Mouse (Mus musculus) left cerebral cortex, adult 11 months (tissue): ENCODE data around the gene Ephb1.

Source experiments
- DNase-seq: peaks from one replicate; pipeline ENCODE4 v3.0.0; 2022; ENCODE audit warnings: low spot score

Gene Ephb1

DNA sequence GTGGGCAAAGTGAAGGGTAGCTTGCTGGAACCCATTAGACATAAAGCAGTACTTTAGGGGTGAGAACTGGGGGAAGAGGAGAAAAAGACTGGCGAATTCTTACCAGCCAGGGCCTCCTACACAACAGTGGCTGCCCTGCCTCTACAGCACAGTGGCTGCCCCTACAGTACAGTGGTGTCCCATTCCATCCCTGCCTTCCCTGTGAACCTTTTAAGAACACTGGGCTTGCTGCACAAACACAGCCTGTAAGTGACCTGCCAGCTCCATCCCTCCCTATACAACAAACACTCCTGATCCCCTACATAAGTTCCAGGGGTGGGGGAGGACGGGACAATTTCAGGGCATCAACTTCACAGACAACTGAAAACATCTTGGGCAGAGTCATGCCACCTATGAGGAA is 174.4 kb downstream of the Ephb1 start:
- DNase-seq = no peak

GRCm38 (mm10) chr9:102169706-102170105 is 184.8 kb downstream of the Ephb1 start:
- no peak for DNase-seq

- DNase-seq = no peak
These were observed 198.6 kb downstream of the Ephb1 start for GRCm38 (mm10) chr9:102155876-102156275.

DNA sequence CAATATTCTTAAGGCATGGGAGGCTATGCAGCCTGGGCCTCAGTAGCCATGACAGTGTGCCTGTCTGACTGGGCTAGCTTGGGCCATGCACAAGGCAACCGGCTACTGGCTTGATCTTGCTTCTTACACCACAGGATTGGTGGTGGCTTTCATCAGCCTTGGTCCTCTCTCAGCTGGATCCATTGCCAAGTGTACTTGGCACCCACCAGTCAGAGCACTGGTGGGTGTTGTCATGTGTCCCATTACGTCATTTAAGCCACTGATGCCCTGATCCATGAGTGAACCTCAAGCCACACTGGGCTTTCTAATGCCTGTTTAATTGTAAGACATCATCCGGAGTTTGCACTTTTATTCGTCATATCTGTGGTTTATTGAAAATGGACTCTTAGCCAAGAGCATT is 215.3 kb downstream of the Ephb1 start:
- no peak for DNase-seq

DNA sequence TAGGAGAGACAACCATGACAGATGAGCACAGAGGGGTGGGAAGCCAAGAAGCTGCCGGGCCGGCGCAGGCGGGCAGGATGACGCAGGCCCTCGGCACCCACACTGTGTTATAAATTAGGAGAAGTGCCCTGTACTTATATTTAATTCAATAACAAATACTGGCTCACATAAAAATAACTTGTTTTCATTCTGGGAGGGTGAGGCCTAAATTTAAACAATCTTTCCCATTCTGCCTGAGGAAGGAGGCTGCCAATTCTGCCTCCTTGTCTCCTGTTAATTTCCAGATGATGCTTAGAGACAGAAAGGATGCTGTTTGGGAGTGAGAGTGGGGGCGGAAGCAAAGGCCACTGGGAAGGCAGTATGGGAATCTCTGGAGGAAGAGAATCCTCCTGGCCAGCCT is 215.8 kb downstream of the Ephb1 start:
- DNase-seq = peak; percentile 42

- DNase-seq = no peak
These were observed 216.3 kb downstream of the Ephb1 start for GRCm38 (mm10) chr9:102138187-102138586.

DNA sequence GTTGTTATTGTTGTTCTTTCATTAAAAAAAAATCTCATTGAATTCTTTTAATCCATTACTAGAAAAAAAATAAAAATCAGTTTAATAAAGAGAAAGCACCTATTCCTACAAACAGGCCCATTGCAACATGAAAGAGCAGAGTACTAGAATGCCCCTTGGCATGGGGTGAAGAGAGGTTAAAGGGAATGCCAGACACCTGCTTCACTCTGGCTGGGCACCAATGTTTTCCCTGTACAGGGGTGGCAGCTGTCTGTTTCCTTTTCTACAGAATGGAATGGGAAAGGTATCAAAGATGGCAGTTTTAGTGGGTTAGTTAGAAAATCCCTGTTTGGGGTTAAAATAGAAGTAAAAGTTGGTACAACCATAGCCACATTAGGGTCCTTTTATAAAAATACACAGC is 224.0 kb downstream of the Ephb1 start:
- DNase-seq = no peak

GRCm38 (mm10) chr9:102126510-102126909 is 228.0 kb downstream of the Ephb1 start:
- no peak for DNase-seq

DNA sequence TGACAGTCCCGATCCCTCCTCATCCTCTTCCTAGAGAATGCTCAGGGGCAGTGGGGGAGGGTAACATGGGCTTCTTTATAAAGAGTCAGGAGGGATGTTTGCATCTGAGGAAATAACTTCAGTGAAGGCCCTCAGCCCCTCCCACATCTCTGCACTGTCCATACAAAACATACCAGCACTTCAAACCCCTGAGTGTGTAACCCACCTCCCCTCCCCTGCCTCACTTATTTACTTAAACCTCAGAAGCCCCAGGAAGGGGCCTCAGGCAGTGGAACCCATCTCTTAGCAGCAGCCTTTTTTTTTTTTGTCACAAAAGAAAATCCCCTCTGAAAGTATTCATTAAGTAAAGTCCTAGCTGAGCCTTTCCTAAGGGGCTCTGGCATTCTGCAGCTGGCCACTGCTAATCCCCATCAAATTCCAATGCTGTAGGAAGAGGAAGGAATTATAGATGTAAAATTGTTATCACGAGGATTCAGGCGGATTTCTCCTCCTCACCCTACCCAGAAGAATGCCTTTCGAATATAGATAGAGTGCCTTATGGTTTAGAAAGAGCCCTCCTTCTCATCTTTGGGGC is 231.5 kb downstream of the Ephb1 start:
- DNase-seq = no peak

- DNase-seq = no peak
These were observed 235.1 kb downstream of the Ephb1 start for GRCm38 (mm10) chr9:102119422-102119821.

- DNase-seq = no peak
These were observed 239.2 kb downstream of the Ephb1 start for GRCm38 (mm10) chr9:102115326-102115725.

GRCm38 (mm10) chr9:102111471-102111870 is 243.0 kb downstream of the Ephb1 start:
- no peak for DNase-seq

GRCm38 (mm10) chr9:102107978-102108377 is 246.5 kb downstream of the Ephb1 start:
- no peak for DNase-seq

- no peak for DNase-seq
These were observed 247.3 kb downstream of the Ephb1 start for GRCm38 (mm10) chr9:102107213-102107612.

GRCm38 (mm10) chr9:102096825-102097224 is 257.7 kb downstream of the Ephb1 start:
- no peak for DNase-seq

DNA sequence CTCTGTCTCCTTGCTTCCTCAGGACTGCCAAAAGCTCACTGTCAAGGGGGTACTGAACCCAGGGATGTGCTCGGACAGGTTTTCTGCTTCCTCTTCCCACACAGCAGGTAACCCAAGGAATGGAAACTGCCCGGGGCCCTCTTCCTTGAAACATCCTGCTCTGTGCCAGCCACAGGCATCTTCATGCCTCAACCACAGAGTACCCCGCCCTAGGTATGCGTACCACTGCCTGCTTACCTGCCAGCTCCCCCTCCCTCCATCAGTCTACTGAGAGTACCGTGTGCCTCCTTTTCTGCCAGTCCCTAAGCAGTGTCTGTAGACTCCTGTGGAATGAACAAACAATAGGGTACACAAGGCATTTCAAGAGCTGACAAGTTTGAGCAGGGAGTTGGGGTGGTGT is 265.9 kb downstream of the Ephb1 start:
- DNase-seq = no peak

DNA sequence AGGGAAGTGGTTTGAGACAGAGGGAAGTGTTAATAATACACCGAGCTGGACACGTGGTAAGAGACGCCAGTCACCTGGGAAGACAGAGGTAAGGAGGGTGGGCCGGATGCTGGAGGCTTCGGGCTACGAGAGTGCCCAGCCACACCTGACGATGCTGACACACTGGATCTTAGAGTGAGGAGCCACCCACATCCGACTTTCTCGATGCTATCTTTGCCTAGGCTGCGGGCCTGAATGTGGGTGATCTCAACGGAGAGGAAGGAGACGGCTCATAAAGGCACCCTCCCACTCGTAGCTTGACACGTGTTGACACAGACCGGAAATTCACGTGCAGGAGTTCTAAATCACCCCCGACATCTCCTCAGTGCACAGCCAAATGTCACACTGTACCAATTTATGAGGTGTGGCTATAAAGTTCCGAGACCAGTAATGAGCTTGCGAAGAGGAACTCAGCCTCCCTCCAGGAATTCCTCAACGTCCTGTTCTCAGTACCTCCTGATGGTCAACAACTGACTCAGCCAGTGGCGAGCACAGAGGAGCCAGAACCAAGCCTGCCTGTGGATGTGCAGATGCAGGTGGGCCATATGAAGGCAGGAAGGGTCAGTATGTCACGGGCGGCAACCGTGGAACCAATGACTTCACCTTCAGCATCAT is 268.3 kb downstream of the Ephb1 start:
- no peak for DNase-seq

- no peak for DNase-seq
These were observed 269.0 kb downstream of the Ephb1 start for GRCm38 (mm10) chr9:102085477-102085876.

DNA sequence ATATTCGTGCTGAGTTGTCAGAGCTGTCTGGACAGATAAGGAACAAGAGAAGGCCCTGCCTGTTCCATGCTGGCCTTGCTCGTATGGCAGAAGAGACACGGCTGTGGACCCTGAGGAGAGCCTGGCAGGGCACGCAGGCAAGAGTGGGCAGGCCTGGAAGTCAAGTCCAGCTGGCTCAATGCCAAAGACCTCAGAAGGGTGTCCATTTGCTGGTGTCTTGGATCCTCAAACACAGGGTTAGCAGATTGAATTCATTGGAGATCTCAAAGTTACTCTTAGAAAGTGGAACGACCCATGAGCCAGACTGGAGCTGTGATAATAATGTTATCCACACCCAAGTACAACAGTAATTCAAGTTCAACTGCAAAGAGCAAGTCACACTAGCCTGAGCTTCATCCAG is 273.6 kb downstream of the Ephb1 start:
- DNase-seq = no peak

DNA sequence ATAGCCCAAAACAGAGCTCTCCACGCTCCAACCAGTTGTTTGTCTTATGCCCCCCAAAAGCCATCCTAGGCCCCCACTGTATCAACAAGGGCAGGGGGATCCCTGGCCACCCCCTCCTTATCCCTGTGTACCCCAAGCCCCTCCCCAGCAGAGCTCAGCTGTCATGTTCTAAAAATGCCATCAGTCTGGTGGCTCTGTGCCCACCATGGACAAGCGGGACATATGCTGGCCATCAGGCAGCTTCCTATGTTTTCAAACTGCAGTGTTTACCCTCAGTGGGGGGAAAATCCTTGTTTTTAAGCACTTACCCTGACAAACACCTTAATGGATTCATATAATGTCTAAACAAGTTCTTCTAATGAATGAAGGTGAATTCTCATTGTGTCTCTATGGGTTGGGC is 275.3 kb downstream of the Ephb1 start:
- DNase-seq = no peak

DNA sequence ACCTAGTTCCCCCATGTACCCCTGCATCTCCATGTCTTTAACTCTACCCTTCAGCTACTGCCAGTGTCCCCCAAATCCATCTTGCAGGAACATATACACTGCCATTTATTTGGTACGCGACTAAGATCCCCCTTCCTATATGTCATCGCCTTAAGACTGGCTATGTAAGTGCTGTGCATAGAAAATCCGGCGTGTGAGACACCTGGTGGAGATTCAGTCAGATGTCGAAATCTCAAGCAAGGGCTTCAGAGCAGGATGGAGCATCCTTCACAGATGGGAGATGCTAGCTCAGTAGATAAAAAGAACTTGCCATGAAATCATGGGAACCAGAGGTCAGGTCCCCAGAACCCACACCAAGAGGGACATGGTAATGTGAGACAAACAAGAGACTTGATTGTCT is 276.3 kb downstream of the Ephb1 start:
- DNase-seq = no peak

- DNase-seq = no peak
These were observed 279.0 kb downstream of the Ephb1 start for GRCm38 (mm10) chr9:102075539-102075938.

DNA sequence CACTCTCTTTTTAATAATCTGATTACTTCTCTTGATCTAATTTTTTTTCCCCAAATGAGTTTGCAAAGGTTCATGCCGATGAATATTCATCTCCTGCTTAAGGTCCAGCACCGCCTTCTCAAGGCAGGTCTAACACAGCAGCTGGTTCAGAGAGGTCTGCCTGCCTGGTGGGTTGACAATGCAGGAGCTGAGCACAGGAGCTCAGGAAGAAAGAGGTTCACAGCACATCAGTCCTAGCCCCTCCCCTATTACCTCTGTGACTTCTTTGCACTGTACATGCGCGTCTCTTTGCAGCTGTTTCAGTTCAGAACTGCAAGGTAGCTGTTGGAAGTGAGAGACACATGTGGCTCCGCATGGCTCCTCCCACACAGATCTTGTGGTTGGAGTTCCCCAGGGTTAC is 281.1 kb downstream of the Ephb1 start:
- DNase-seq = no peak

DNA sequence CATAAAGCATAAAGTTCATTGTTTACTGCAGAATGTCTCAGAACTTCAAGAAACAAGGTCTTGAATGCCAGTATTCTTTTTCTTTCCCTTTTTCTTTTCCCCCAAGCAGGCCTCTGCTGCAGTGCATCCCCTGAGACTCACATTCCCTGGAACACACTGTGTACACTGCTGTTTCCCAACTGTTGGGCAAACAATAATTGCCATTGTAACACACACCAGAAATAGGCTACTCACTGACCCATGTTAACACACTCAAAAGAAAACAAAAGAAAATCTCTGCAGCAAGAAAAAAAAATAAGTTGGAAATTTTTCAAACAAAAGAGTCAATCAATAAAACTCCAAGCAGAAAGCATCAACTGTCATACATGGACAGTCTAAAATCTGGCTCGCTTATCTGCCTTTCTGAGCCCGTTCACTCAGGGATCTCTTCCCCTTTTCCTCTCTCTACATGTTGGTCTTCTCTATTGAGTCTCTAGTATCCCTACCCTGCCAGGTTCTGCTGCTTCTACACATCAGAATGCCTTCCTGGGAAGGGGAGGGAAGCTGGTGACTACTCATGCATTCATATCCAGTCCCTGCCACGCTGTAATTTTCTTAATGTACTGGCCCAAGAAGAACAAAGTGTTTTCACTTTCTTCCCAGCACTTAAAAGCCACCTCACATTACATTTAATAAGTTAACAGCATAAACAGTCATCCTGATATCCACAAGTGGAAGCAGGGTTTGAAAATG is 285.2 kb downstream of the Ephb1 start:
- no peak for DNase-seq
